Mouse (Mus musculus): ENCODE measurements around the gene Lipt2.

Gene Lipt2

DNA sequence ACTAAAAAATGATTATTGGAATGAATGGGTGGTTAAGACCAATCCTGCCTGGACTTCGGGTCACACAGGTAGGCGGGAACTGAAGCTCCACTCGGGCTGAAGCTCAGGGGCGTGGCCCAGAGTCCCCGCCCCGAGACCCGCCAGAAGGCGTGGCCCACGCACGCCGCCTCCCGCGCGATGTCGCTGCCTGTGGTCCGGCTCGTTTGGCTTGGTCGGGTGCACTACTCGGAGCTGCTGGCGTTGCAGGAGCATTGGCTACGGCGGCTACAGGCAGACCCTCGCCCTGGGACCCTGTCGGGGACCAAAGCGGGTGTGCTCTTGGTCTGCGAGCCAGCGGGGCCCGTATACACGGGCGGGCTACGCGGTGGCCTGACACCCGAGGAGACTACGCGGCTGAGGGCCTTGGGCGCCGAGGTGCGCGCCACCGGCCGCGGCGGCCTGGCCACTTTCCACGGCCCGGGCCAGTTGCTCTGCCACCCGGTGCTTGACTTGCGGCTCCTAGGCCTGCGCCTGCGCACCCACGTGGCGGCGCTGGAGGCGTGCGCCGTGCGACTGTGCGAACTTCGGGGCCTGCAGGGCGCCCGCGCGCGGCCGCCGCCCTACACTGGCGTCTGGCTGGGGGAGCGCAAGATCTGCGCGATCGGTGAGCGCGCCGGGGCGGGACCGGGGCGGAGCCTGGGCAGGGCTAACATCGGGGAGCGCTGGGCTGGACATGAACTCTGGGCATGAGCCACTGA, at the start of gene Lipt2:
Gene Lipt2 (plus strand): TSS at position 173 of the 737 bp plus-strand sequence.
- DNase-seq = peak; percentile 96 to 97

DNA sequence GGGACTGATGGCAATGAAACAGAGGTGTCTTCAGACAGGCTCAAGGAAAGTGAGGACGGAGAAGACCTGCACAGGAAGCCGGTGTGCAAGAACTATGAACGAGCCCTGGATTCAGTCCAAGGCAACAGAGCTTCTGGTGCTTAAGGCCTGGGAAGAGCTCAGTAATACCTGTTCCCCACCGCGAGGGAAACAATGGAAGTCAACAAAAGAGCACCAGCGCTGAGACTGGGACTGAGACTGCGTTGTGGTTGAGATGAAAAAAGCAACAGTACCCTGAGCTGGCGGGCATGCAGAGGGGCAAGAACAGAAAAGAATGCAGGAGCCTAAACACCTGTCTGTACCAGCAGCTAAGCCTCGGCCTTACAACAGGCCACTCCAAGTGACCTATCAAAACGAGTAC, 47.6 kb upstream of the Lipt2 start:
- DNase-seq = no peak

DNA sequence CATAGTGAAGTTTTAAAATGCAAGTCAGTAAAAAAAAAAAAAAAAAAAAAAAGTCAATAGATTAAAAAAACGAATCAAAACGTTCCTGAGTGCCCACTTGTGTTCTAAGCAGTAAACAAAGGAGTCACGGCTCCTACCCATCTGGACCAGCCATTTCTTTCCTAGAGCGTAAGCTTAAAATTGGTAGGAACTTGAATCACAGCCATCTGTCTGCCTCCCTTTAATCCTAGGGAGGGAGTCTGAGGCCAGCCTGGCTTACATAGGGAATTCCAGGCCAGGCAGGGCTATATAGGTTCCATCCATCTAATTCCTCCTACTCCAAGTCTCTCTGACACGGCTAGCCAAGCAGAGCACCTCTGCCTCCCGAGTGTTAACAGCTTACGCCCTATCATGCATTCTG, 45.3 kb upstream of the Lipt2 start:
- no peak for DNase-seq

DNA sequence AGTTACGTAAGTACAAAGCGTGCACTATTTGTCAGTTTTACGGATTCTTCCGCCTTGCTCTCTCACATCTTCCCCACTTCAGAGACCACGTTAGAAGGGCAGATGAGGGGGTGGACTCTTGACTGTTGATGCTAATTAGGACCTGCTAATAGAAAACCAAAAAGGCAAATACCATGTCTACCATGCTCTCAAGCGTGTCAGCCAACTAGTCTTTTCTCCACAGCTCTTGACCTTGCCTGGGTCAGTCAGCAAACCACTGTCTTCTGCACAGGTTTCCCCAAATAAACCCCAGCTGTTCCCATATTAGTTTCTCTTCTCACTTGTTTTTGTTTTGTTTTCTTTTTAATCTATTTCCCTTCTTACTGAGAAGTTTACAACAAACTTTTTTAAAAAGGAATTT, 44.8 kb upstream of the Lipt2 start:
- DNase-seq = peak; percentile 7 to 18

DNA sequence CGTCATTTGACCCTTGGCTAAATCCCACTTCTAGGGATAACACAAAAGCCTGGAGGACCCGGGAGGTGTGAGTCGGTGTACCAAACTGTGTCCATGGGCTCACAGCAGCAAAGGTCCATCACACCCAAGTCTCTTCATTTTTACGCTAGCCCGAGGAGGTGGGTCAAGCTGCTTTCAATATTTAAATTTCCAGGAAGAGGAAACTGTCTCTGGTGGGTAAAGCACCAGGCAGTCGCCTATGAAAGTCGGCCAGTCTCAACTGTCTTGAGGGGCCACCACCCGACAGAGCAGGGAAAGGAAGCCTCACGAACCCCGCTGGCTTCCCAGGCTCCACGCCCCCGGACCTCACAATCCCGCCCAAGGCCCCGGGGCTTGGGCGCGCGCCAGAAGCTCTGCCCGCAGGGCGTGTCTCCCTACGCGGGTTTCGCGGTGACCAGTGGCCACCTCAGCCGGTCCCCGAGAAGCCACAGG, 38.3 kb upstream of the Lipt2 start:
- DNase-seq = peak; percentile 26 to 68

DNA sequence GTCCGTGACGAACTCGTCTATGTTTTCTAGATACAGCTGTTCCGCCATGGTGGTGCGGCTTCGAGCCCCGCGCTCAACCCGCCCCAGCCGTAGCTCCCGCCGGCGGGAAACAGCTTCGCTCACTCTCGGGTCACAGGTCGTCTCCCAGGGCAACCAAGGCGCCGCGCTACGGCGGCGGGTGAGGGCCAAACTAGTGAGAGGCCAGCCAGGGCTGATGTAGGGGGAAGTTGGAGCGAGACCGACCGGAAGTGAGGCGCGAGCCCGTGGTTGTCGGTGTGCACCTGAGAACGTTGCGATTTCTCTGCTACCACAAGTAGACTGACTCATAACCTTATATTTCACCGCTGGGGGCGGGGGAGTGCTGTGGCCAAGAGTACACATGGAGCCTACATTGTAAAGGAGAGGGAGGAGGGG, 37.7 kb upstream of the Lipt2 start, which contains the start of gene Pold3:
Gene Pold3 (minus strand): TSS at position 190 of the 414 bp plus-strand sequence.
- DNase-seq = peak; percentile 98 to 99

DNA sequence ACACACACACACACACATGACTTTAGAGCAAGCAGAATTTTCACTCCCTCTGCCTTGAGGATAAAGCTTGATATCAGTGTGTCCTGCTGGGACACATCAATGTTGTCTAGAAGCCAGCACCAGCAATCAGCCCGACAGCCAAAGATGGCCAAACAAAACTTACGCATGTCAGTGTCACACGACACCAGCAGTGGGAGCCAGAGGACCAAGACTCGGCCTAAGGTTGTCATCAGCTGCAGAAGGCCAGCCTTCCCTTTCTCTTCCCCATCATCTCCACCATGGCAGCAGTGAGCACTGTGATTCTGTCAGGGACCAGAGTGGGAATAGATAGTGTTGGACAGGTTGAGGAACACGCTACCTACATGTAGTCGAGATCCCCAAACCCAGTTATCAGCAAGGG, 35.6 kb upstream of the Lipt2 start:
- peak; percentile 28 to 60 for DNase-seq

DNA sequence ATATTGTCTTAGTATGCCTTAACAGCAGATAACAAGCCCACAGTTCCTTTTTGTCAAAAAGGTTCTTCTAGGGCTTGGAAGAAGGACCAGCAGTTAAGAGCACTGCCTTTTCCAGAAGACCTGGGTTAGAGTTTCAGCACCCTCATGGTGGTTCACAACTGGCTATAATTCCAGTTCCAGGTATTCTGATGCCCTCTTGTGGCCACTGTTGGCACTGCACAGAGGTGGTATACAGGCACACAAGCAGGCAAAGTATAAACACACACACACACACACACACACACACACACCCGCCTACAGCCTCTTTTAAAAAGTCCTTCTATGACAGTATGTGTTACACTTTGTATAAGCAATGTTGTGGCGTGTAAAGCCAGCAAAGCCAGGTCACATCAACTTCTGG, 34.9 kb upstream of the Lipt2 start:
- DNase-seq = peak; percentile 19 to 67

DNA sequence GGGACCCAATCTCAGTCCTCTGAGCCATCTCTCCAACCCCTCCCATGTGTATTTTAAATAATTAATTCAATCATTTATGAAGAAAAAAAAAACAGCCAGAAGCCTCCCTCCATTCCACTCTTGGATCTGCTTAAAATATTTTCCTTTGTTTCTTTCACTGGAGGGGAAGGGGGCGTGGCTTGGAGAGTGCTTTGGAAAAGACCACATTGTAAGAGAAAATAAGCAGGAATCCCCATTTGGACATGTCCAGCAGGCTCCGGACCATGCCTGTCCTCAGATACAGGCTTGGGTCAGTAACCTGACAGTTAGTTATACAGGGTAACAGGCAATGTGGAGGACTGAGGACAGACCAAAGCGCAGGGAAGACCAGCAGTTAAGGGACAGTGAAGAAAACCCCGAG, 33.9 kb upstream of the Lipt2 start:
- DNase-seq = peak; percentile 12 to 46

DNA sequence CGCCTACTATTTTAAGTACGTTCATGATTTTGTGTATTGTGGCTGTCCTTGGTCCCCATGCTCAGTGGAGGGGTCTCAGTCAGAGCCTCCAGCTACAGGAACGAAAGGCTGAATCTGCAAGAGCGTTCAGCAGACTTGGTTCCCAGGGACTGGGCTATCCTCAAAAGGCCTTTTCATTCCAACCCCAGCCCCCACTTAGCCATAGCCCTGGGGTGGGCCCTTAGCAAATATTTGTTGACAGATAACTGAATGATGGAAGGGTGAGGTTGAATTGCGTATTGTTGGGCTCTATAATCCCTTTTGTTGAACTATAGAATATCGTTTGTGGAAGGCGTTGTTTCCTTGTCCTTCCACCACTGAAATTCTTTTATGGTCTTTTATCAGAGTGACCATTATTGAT, 32.6 kb upstream of the Lipt2 start:
- no peak for DNase-seq

DNA sequence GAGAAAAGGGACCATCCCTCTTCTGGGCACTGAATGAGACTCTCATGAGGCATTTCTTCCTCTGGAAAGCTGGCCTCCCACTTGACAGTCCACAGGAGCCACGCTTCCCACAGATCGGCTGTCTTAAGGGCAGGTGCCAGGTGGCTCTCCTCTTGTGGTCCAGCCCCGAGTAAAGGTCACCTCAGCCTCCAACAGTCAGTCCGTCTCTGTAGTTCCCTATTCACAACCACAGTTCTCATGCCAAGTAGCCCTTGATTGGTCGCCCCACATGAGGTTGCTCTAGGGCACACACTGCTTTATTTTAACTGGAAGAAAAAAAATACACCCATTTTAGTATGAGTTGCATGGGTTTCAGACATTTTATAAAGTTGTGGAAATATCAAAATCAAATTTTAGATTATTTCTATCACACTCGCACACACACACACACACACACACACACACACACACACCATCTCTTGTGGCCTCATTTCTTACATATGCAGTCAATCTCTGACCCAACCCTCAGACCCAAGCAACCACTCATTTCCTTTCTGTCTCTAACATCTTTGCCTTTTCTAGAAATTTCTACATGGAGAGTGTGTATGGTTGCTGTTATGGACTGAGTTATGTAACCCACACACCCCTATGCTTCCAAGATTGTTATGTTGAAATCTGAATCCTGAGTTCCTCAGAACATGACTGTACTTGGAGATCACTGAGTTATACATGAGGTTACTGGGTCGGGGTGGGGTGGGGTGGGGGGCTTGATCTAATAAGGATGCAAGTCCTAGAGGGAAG, 30.6 kb upstream of the Lipt2 start:
- DNase-seq = peak in 1 of 2 experiments; percentile 6

DNA sequence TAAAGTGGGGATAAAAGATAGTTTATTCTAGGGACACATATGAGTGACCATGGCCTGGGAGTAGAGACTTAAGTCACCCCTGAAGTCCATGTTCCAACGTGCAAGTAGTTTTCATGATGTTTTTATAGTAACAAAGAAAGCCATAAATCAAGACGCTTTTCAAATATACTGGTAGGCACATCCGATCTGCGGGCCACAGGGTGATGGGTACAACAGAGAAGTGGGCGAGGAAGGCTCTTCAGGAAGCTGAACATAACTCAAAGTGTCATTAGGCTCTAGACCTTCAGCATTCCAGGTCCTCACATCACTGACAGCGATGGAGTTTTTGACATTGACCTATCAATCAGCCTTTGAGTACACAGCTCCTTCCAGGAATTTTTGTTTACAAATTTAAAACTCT, 28.5 kb upstream of the Lipt2 start:
- no peak for DNase-seq

DNA sequence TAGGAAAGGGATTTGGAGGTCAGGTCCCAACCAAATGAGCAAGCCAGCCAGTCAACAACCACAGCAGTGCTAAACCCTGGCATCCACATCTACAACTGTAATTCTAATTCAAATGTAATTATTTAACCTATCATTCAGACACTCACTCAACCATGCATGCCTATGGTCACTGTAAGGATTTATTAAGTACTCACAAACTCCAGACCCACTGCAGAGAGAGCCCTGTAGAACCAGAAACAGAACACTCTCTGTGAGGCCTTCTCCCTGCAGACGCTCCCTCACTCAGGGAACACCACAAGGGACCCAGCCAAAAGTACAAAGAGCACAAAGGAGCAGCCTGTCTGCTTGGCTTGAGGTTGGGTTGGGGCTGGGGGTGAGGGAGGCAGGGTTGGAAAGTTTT, 26.7 kb upstream of the Lipt2 start:
- DNase-seq = no peak

DNA sequence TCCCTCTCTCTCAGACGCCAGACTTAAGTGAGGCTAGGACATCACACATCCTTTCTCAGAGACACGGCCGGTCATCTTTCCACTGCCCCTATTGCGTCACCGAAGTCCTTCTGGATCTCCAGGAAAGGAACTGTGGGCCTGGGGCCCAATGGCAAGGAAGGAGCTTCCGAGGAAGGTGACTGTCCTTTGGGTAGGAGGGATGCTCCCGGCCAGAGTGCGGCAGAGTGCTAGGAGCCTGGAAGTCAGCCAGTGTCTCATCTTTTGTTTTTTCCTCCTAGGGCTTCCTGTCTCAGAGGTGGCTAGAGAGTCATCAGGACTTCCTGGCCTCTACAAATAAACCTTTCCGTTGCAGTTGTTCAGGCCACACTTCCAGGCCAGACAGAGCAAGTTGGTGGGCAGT, 22.0 kb upstream of the Lipt2 start:
- peak; percentile 59 to 72 for DNase-seq

DNA sequence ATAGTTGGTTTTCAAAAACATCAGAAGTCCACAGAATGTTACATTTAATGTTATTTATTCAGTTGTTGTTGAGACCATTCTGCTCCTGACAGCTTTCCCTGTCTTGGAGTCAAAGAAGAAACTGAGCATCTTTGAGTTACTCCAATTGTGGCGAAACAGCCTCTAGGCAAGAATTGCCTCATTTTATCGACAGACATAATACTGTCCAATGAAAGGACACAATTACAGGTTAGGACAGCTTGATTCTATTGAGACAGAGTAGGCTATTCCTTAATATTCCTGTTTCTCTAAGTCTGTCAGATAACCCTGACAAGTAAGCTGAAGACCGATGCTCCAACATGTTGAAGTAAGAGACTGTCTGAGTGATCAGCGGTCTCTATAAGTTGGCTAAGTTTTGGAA, 21.0 kb upstream of the Lipt2 start:
- no peak for DNase-seq

DNA sequence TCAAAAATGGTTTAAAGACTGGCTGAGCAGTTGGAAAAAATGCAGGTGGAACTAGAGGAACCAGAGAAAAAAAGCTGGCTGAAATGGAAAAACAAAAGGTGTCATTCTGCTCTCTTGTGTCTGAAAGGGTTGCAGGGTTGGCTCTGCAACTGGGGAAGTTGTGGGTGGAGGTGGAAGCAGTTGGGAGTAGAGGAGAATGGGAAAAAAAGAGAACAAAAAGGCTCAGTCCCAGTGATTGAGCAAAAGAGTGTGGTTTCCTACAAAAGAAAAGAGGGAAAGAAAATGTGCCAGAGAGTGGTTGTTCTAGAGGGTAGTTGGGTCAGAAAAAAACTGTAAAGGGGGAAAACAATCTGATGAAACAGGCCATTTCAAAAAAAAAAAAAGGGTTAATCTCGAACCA, 18.5 kb upstream of the Lipt2 start:
- DNase-seq = no peak

DNA sequence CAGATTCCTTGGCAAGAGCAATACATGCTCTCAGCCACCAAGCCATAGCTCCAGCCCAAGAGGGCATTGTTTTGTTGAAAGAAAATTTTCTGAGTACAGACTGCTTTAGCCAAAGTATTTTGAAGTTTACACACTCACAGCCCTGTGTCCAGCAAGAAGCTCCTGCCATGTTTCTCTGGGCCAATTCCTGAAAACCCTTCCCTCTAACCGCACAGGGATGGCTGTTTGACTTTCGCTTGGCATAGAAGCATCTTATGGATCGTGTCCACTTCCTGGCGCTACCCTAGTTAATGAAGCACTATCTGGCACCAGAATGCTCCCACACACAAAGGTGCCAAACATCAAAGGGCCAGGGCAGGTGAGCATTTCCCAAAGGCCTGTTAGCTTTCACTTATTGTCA, 10.5 kb upstream of the Lipt2 start:
- DNase-seq = no peak

DNA sequence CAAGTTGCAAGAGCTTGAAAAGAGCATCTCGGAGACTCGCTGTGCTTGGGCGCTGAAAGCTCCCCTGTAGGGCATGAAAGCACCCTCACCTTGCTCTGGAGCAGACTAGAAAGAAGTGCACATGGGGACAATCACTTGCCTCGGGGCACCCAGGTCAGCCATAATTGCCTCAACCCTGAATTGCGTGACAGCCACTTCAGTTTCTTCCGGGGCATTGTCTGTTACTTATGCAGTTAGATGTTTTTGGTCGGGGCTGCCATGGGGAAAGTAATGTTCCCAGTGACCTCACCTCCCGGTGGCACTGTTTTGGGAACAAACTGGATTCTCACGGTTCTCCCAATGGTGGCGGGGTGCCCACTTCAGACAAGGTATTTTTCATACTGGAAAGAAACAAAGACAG, 9.0 kb upstream of the Lipt2 start:
- peak; percentile 18 to 31 for DNase-seq

DNA sequence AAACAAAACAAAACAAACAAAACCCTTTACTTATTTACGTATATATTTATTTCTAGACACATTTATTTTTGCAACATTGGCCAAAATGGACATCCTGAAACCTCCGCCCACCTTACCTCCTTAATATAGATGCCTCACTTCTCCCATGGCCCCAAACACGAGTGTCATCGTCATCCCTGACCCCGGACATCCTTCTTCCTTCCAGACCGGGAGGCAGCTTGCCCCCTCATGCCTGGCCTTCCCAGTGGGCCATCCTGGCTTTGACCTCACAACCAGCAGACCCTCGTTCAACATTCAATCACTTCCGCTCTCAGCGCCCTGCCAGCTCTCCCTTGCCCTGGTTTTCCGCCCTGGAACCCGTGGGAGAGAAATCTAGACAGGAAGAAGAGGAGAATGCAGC, 8.5 kb upstream of the Lipt2 start:
- peak in 1 of 2 experiments; percentile 4 for DNase-seq

DNA sequence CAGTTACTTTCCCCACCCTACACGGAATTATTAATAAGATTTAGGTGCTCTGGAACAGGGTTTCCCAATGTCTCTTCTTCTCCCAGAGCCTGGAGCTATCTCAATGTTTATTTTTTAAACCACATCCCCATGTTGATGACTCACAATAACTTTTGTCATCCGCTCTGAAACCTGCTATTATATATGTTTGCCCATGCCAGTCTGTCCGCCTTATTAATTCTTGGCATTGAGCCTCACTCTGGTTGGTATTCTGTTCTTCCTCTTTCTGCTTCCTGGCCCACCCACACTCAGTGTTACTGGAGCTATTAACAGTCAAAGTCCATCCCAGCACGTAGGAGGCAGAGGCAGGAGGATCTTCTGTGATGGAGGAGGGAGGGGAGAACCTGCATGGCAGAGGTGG, 1.4 kb upstream of the Lipt2 start:
- no peak for DNase-seq

DNA sequence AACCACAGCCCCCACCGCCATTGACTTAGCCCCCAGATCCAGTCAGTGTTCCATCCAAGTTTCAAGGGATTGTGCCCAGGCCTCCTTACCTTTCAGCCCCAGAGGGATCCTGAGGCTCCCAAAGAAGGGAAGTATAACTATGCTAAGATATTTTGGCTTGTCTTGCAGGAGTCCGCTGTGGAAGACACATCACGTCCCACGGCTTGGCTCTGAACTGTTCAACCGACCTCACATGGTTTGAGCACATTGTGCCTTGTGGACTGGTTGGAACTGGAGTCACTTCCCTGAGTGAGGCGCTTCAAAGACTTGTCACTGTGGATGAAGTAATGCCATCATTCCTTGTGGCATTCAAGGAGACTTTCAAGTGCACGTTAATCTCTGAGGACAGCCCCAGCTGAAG, 929 bp downstream of the Lipt2 start:
- DNase-seq = no peak

DNA sequence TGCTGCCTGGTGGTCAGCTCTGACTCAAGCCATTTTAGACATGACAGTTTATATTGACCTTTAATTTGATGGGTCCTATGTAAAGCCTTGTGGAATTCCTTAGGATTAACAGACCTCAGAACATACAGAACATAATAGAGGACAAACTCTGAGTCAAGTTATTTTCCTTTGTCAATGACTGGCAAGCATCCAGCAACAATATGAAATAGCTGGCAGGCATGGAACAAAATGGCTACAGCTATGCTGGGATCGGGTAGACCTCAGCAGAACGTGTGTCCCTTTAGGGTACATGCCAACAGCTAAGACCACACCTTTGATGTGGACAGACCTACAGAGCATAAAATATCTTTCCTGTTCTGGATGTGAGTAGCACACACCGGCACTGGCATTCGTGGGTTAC, 4.4 kb downstream of the Lipt2 start:
- DNase-seq = no peak

DNA sequence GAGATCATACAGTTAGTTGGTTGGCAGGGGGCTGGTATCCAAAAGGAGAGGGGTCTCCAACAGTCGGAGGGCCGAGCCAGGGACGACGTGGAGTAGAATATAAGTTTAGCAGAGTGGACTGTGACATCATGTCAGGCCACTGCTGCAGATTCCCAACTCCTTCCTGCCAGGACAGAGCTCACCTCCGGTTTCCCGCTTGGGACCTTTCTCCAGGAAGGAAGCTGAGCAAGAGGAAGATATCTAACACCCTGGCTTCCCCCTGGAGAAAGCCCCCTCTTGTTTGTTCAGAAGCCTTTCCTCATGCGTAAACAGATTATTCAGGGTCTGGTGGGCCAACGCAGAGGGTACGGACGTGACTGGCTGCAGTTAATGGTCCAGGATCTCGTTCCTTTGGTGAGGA, 9.6 kb downstream of the Lipt2 start:
- peak; percentile 17 to 24 for DNase-seq

DNA sequence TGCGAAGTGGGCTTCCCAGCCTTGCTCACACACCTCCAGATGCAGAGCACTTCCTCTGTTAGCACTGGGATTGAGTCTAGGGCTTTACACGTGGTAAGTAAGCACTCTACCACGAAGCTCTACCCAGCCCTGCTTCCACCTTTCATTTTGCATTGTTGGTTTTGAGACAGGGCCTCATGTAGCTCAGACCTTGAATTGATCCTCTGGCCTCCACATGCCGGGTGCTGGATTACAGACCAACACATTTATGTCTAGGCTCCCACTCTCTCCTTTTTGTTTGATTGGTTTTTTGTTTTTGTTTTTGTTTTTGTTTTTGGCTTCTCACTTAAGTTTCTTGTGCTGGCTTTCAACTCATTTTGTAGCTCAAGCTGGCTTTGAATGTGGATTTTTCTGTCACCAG, 11.7 kb downstream of the Lipt2 start:
- no peak for DNase-seq
